9 mouse cellular contexts compared by ENCODE assay signal in the genomic region with DNA sequence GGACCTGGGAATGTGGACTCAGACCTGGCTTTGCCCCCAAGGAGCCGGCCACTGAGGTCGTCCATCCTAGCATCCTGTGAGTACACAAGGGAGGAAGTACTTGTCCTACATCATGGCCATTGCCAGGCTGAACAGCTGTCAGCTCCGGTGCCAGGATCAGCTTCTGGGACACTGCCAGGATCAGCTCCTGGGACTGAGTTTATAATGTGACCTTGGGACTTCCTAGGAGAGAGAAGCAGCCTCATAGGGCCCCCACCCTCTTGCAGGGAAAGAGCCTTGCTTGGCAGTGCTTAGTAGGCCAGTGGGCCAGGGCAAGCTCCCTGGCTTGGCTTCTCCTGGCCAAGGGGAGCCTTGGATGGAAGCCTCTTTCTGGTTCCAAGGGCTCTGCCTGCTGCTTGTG.
DNase-seq lines count a peak whose midpoint lies in the region; ATAC-seq and TF ChIP-seq lines count a peak whose summit lies in the region.
"Had no signal": no experiment of that assay in that cellular context is flagged by ENCODE, and none has a peak within 500 bp of the region (broad histone marks: within the 10 kb centered on the region; RNA-seq: fewer than 3 reads in every experiment).

No protein-coding gene starts in this region.

- ATAC-seq in cerebellum, adult (ENCODE audit: insufficient number of reproducible peaks, low FRiP score, low TSS enrichment), result no peak; the same call in 1 of the 2 replicates
- ATAC-seq in frontal cortex, adult (ENCODE audit: low TSS enrichment), result no peak; the same call in 1 of the 2 replicates

- peak; percentile 24 for DNase-seq in cerebellum, adult 11 months
- DNase-seq in adrenal gland, adult 18-20 months (ENCODE audit: low spot score in 2 of 2), result peak; percentile 37 to 39
- DNase-seq in gastrocnemius, adult 2 months, result peak; percentile 87
- DNase-seq in kidney, postnatal 36 days, result peak; percentile 16 to 45
- no peak for DNase-seq in thymus, postnatal 10 days (ENCODE audit: low spot score in 2 of 2)
- no peak for DNase-seq in frontal cortex, adult 2 months (ENCODE audit: extremely low spot score in 1 of 2, low spot score in 1 of 2)

- intact Hi-C loops in gastrocnemius, adult 2 months (cut with DNase I), result no loop called here

- TF ChIP-seq CTCF in gastrocnemius, adult 2 months (IDR thresholded peaks at IDR 0.05), result no peak

- H3K4me3 ChIP-seq in gastrocnemius, adult 2 months, result no peak overlapping the region
- H3K4me3 ChIP-seq: midbrain, embryonic 10.5 days had no signal

- no peak overlapping the region; the same call in 1 of the 2 replicates for H3K27ac ChIP-seq in gastrocnemius, adult 2 months
- H3K27ac ChIP-seq: midbrain, embryonic 10.5 days had no signal

Comparison
In these comparisons a context has a peak if more than half of its experiments do, and no peak if none do; other contexts are left out.
1. DNase-seq: peak in cerebellum, adult 11 months (single experiment), adrenal gland, adult 18-20 months (2 of 2), gastrocnemius, adult 2 months (single experiment) and kidney, postnatal 36 days (2 of 2); none in thymus, postnatal 10 days (0 of 2) and frontal cortex, adult 2 months (0 of 2).